Mouse (Mus musculus): Measurements from ENCODE around the gene Tnip1. TPM values are rescaled to one million over a fixed set of nuclear protein-coding genes. Genes with fewer than 3 reads are reported as not detected.
"Not testable (repeated sequence)": the region's sequence is repeated elsewhere in the genome, so short reads cannot be mapped to it uniquely, and the experiment has no call there.

Gene Tnip1
- polyA plus RNA-seq, 1 experiment: 47.2 TPM

DNA sequence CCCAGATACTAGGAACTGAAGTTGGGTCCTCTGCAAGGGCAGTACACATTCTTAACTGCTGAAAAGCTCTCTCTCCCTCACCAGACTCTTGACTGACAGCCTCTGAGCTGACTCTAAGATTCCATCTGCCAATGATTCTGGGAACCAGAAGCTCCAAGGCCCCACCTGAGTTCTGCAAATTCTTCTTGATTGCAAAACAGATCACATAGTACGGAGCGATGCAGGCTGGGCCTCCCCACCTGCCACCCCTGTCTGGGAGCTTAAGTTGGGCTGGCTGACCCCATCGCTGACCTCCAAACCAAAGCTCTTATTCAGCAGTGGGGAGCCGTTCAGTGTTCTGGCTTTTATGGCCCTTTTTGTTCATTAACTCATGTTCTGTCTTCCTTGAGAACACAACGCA, 65.2 kb downstream of the Tnip1 start:
- H3K4me1 ChIP-seq (ENCODE audit: control insufficient read depth, insufficient read depth, low read length): no peaks in the 10 kb centered on the region
- no peak overlapping the region for H3K4me3 ChIP-seq (replicated peaks; ENCODE audit: extremely low read depth, low read depth, low read length)
- 71% methylated on average over 5 of the region's 5 CpGs for WGBS
- DNase-seq: no peak
- TF ChIP-seq POLR2A (IDR thresholded peaks at IDR 0.05; ENCODE audit: borderline replicate concordance, extremely low read depth, low read depth, low read length): no peak
- TF ChIP-seq CTCF (IDR thresholded peaks at IDR 0.05; ENCODE audit: insufficient read depth, low read length): no peak

DNA sequence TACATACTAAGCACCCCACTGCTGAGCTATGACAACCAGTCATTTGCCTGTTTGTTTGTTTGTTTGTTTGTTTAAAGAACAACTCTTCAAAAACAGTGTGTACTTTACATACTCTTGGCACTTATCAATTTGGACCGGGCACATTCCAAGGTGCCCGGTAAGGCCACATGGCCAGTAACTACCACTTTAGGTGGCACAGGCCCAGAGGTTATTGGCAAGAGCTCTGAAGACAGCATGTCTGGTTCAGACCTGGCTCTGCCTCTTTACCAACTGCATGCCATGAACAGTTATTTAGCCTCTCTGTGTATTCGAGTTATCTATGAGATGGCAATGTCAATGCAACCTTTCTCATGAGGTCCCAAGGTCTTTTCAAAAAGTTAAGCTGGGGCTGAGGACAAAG, 66.1 kb downstream of the Tnip1 start:
- not testable (repeated sequence) for H3K4me3 ChIP-seq (replicated peaks; ENCODE audit: extremely low read depth, low read depth, low read length); H3K4me1 ChIP-seq (ENCODE audit: control insufficient read depth, insufficient read depth, low read length); DNase-seq
- 74% methylated on average over 3 of the region's 3 CpGs for WGBS

DNA sequence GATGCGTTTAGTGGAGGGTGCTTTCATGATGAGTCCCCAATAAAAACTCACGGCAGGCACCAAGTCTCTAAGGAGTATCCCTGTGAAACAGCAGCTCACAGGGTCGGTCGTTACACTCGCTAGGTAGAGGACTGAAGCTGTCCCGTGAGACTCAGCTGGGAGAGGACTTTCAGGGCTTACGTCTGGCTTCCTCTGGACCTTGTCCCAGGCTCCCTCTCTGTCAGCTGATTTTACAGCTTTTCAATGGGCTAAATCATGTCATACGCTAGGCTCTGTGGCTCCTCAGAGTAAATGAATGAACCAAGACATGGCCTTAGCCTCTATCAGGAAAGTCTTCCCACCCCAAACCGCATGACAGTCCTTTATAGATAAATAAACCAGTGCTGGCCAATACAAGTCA, 68.1 kb downstream of the Tnip1 start:
- no peak for DNase-seq
- H3K4me3 ChIP-seq (replicated peaks; ENCODE audit: extremely low read depth, low read depth, low read length): no peak overlapping the region

DNA sequence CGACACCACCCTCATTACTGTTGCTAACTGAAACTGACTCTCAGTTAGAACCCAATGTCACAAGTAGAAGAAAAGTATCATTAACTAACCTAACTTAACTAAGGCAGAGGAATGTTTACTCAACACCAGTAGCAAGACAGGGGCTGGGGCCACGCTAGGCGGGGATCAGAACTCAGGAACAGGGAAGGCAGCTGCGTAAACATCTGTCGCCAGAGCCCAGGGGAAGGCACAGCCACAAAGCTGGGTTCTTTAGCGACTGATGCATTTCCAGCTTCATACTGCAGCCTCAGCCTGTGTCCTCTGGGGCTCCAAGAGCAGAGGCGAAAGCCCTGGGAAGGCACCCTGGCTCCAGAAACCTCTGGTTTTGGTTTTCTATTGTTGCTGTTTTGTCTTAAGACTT, 70.6 kb downstream of the Tnip1 start:
- WGBS: 61% methylated on average over 7 of the region's 7 CpGs
- DNase-seq: no peak
- Histone ChIP-seq H3K4me3 (replicated peaks; ENCODE audit: extremely low read depth, low read depth, low read length) (no peak overlapping the region), H3K4me1 (ENCODE audit: control insufficient read depth, insufficient read depth, low read length) (no peaks in the 10 kb centered on the region)
- TF ChIP-seq CTCF (IDR thresholded peaks at IDR 0.05; ENCODE audit: insufficient read depth, low read length) (no peak), POLR2A (IDR thresholded peaks at IDR 0.05; ENCODE audit: borderline replicate concordance, extremely low read depth, low read depth, low read length) (no peak)

More for the DNA sequence above, 68.1 kb downstream of the Tnip1 start:
- 77% methylated on average over 9 of the region's 9 CpGs for WGBS
- no peaks in the 10 kb centered on the region for H3K4me1 ChIP-seq (ENCODE audit: control insufficient read depth, insufficient read depth, low read length)
- no peak for TF ChIP-seq CTCF (IDR thresholded peaks at IDR 0.05; ENCODE audit: insufficient read depth, low read length)

DNA sequence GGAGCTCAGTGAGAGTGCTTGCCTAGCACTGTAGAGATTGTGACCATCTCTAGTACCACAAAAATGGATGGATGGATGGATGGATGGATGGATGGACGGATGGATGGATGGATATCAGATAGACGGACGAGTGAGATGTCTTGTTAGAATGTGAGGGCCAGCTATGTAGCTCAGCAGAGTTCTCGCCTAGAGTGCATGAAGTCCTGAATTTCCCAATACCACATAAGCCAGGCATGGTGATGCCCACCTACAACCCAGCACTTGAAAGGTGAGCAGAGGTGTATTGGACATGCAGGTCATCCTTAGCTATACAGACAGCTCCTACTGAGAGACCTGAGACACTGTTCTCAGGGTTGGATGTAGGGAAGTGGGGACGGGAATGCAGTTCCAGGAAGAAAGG, 71.4 kb downstream of the Tnip1 start:
- 91% methylated on average over 5 of the region's 5 CpGs for WGBS

DNA sequence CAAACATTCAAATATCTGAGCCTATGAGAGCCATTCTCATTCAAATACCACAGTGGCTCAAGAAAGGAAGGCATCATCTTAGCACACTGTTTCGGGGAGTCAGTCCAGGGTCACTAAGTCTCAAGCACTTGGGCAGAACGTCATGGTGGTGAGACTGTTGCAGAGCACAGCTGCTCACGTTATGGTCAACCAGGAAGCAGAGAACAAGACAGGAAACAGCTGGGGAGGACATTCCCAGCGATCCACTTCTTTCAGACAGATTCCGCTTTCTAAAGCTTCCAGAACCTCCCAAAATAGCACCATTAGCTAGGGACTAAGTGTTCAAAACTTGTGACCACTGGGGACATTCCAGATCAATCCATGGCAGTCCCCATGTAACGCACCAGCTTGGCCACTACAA, 74.8 kb downstream of the Tnip1 start:
- Histone ChIP-seq H3K4me3 (replicated peaks; ENCODE audit: extremely low read depth, low read depth, low read length) (no peak overlapping the region), H3K4me1 (ENCODE audit: control insufficient read depth, insufficient read depth, low read length) (peaks cover 9% of the 10 kb centered on the region)
- TF ChIP-seq POLR2A (IDR thresholded peaks at IDR 0.05; ENCODE audit: borderline replicate concordance, extremely low read depth, low read depth, low read length) (no peak), CTCF (IDR thresholded peaks at IDR 0.05; ENCODE audit: insufficient read depth, low read length) (no peak)
- WGBS: 46% methylated on average over 6 of the region's 6 CpGs
- DNase-seq: no peak

More for the DNA sequence above, 71.4 kb downstream of the Tnip1 start:
- Histone ChIP-seq H3K4me3 (replicated peaks; ENCODE audit: extremely low read depth, low read depth, low read length) (no peak overlapping the region), H3K4me1 (ENCODE audit: control insufficient read depth, insufficient read depth, low read length) (no peaks in the 10 kb centered on the region)
- no peak for DNase-seq
- TF ChIP-seq POLR2A (IDR thresholded peaks at IDR 0.05; ENCODE audit: borderline replicate concordance, extremely low read depth, low read depth, low read length): no peak
- no peak for TF ChIP-seq CTCF (IDR thresholded peaks at IDR 0.05; ENCODE audit: insufficient read depth, low read length)

DNA sequence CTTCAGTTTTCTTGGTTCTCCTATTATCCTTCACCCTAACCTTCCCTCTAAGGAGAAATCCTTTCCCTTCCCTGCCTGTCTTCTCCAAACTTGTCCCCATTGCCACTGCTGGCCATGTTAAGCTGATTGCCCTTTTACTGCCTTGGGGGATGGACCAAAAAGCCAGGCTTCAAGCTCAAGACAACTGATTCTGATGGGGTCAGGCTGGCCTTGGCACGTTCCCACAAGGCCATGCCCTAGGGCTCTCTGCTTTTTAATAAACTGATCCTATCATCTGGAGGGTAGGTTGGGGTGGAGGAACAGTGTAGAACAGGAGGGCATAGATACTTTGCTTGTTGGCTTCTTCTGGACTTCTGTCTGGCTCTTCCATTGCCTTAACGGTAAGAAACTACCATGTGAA, 77.3 kb downstream of the Tnip1 start:
- DNase-seq: no peak
- Histone ChIP-seq H3K4me3 (replicated peaks; ENCODE audit: extremely low read depth, low read depth, low read length) (no peak overlapping the region), H3K4me1 (ENCODE audit: control insufficient read depth, insufficient read depth, low read length) (peaks cover 14% of the 10 kb centered on the region)
- 64% methylated on average over 2 of the region's 2 CpGs for WGBS
- TF ChIP-seq CTCF (IDR thresholded peaks at IDR 0.05; ENCODE audit: insufficient read depth, low read length) (no peak), POLR2A (IDR thresholded peaks at IDR 0.05; ENCODE audit: borderline replicate concordance, extremely low read depth, low read depth, low read length) (no peak)

DNA sequence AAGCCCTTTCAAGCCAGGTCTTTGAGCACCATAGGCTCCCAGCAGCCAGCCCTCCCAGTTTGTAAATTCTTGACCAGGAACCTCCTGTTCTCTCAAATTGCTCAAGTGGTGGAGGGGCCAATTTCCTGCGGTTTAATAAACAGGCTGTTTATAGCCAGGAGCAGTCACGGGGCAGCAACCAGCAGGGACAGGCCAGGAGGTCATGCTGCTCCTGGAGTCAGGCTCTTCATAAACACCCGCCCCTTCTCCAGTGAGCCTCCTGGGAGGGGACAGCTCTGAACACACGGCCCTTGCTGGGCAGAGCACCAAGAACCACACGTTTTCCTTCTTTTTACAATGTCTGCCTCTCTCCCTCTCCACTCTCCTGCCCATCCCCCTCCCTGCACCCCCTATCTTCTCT, 77.8 kb downstream of the Tnip1 start:
- TF ChIP-seq CTCF (IDR thresholded peaks at IDR 0.05; ENCODE audit: insufficient read depth, low read length) (no peak), POLR2A (IDR thresholded peaks at IDR 0.05; ENCODE audit: borderline replicate concordance, extremely low read depth, low read depth, low read length) (peak; percentile 36; the same call in 1 of the 2 replicates)
- Histone ChIP-seq H3K4me1 (ENCODE audit: control insufficient read depth, insufficient read depth, low read length) (peaks cover 14% of the 10 kb centered on the region), H3K4me3 (replicated peaks; ENCODE audit: extremely low read depth, low read depth, low read length) (no peak overlapping the region)
- WGBS: 7% methylated on average over 5 of the region's 5 CpGs
- DNase-seq: peak; percentile 51

DNA sequence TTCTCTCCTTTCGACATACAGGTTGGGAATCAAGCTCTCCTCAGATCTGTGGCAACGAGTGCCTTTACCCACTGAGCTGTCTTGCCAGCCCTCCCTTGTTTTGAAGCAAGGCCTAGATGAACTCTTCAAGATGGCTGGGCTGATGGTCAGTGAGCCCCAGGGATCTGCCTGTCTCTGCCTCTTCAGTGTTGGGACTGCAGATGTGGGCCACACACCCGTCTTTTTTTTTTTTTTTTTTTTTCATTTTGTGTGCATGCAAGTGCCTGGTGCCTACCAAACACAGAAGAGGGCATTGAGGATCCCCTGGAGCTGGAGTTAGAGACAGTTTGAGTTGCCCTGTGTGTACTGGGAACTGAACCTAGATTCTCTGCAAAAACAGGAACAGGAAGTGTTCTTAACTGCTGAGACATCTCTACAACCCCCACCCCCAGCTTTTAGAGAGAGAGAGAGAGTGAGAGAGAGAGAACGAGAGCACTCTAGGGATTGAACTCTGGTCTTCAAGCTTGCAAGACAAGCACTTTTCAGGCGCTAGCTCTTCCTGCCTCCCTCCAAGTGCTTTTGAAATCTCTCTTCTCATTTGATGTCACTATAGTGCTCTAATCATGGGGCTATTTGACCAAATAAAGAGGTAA, 78.4 kb downstream of the Tnip1 start:
- TF ChIP-seq CTCF (IDR thresholded peaks at IDR 0.05; ENCODE audit: insufficient read depth, low read length): no peak
- TF ChIP-seq POLR2A (IDR thresholded peaks at IDR 0.05; ENCODE audit: borderline replicate concordance, extremely low read depth, low read depth, low read length): no peak
- DNase-seq: no peak
- Histone ChIP-seq H3K4me3 (replicated peaks; ENCODE audit: extremely low read depth, low read depth, low read length) (no peak overlapping the region), H3K4me1 (ENCODE audit: control insufficient read depth, insufficient read depth, low read length) (peaks cover 14% of the 10 kb centered on the region)
- 61% methylated on average over 5 of the region's 5 CpGs for WGBS

DNA sequence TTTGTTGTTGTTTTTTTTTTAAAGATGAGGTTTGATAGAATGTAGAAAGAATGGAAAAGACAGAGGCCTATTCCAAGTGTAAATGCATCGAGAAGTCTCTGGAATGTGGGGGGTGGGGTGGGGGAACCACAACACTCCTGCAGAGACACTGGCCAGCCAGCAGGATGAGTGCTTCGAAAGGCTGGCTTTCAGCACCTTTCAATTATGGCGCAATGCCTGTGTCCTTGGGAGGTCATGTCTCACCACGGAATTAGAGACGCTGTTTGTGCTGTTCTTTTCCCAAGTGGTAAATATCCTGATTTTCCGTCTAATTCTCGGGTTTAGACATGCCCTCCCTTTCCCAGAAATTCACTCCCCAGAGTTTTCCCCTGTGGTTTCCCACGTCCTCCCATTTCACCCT, 80.0 kb downstream of the Tnip1 start:
- TF ChIP-seq CTCF (IDR thresholded peaks at IDR 0.05; ENCODE audit: insufficient read depth, low read length) (peak; percentile 24; the same call in 1 of the 2 replicates), POLR2A (IDR thresholded peaks at IDR 0.05; ENCODE audit: borderline replicate concordance, extremely low read depth, low read depth, low read length) (no peak)
- H3K4me1 ChIP-seq (ENCODE audit: control insufficient read depth, insufficient read depth, low read length): peaks cover 14% of the 10 kb centered on the region
- DNase-seq: no peak
- no peak overlapping the region for H3K4me3 ChIP-seq (replicated peaks; ENCODE audit: extremely low read depth, low read depth, low read length)
- whole genome bisulfite sequencing: 46% methylated on average over 8 of the region's 8 CpGs
